Mouse (Mus musculus) heart, postnatal 36 days (tissue): ENCODE data around the gene Scamp2. TPM values are rescaled to one million over a fixed set of nuclear protein-coding genes. Genes with fewer than 3 reads are reported as not detected.

ENCODE experiments used
- DNase-seq, 2 experiments: peaks; one replicate each; pipeline ENCODE4 v3.0.0; 2021 to 2022
- intact Hi-C: fragments of 180-260 bp; cut with DNase I; formaldehyde crosslinking; loops from one replicate; pipeline ENCODE4 v1.15.1; 2025
- total RNA-seq, 2 experiments: library from RNA; stranded (reverse); gene quantifications; 2 replicates each; pipeline ENCODE4 v1.2.3; 2021

Scamp2 gene
- total RNA-seq, 2 experiments from 2014 or later, result 25.8 to 29.4 TPM

GRCm38 (mm10) chr9:57589224-57590126 lies 28.7 kb downstream of the Scamp2 start, which contains the start of gene Ulk3:
Ulk3 (plus strand) TSS chr9:57589452.
- intact Hi-C loops, result loop anchor here (2.0 to 5.0 kb wide), 3 partner anchors 29 to 58 kb away; partner anchors contain the start of gene Scamp2
- peak; percentile 77 to 85 for DNase-seq

GRCm38 (mm10) chr9:57590726-57591125 lies 30.0 kb downstream of the Scamp2 start:
- intact Hi-C loops, result no loop called here
- DNase-seq, result no peak

GRCm38 (mm10) chr9:57593454-57594173 lies 32.9 kb downstream of the Scamp2 start:
- DNase-seq, result no peak
- intact Hi-C loops, result no loop called here

GRCm38 (mm10) chr9:57594174-57594509 lies 33.4 kb downstream of the Scamp2 start:
- no peak for DNase-seq
- intact Hi-C loops, result no loop called here

- intact Hi-C loops, result no loop called here
- no peak for DNase-seq
Observed at GRCm38 (mm10) chr9:57597265-57597664, 36.5 kb downstream of the Scamp2 start.

GRCm38 (mm10) chr9:57597929-57598382 lies 37.2 kb downstream of the Scamp2 start:
- DNase-seq, result no peak
- intact Hi-C loops, result no loop called here

- no peak for DNase-seq
- intact Hi-C loops, result no loop called here
Observed at GRCm38 (mm10) chr9:57598851-57599563, 38.3 kb downstream of the Scamp2 start.

- intact Hi-C loops, result no loop called here
- DNase-seq, result no peak
Observed at GRCm38 (mm10) chr9:57600620-57601352, 40.0 kb downstream of the Scamp2 start.

- intact Hi-C loops, result no loop called here
- no peak for DNase-seq
Observed at GRCm38 (mm10) chr9:57601353-57601706, 40.6 kb downstream of the Scamp2 start.

- intact Hi-C loops, result no loop called here
- DNase-seq, result no peak
Observed at GRCm38 (mm10) chr9:57602098-57602497, 41.4 kb downstream of the Scamp2 start.

GRCm38 (mm10) chr9:57604875-57605274 lies 44.1 kb downstream of the Scamp2 start:
- no peak for DNase-seq
- intact Hi-C loops, result no loop called here

GRCm38 (mm10) chr9:57605503-57605902 lies 44.8 kb downstream of the Scamp2 start:
- DNase-seq, result no peak
- intact Hi-C loops, result no loop called here

GRCm38 (mm10) chr9:57606139-57606851 lies 45.6 kb downstream of the Scamp2 start, which contains the start of gene Cplx3:
Cplx3 (minus strand) TSS chr9:57606281.
- intact Hi-C loops, result no loop called here
- peak in 1 of 2 experiments; percentile 53 for DNase-seq

GRCm38 (mm10) chr9:57609803-57610202 lies 49.1 kb downstream of the Scamp2 start:
- intact Hi-C loops, result no loop called here
- no peak for DNase-seq

GRCm38 (mm10) chr9:57610359-57610826 lies 49.6 kb downstream of the Scamp2 start:
- DNase-seq, result no peak
- intact Hi-C loops, result no loop called here

- intact Hi-C loops, result no loop called here
- no peak for DNase-seq
Observed at GRCm38 (mm10) chr9:57612587-57612986, 51.8 kb downstream of the Scamp2 start.

GRCm38 (mm10) chr9:57613975-57614374 lies 53.2 kb downstream of the Scamp2 start:
- intact Hi-C loops, result no loop called here
- no peak for DNase-seq

GRCm38 (mm10) chr9:57614786-57615185 lies 54.0 kb downstream of the Scamp2 start:
- intact Hi-C loops, result no loop called here
- DNase-seq, result no peak

GRCm38 (mm10) chr9:57617556-57618169 lies 56.9 kb downstream of the Scamp2 start:
- DNase-seq, result no peak
- intact Hi-C loops, result no loop called here
